Mouse (Mus musculus) gastrocnemius, postnatal 4 days (tissue): Measurements from ENCODE around the gene Scd4. TPM values are rescaled to one million over a fixed set of nuclear protein-coding genes. Genes with fewer than 3 reads are reported as not detected.
A peak's percentile ranks its signal among the peaks of the same experiment; 100 is the strongest.
"Not testable (repeated sequence)": the region's sequence is repeated elsewhere in the genome, so short reads cannot be mapped to it uniquely, and the experiment has no call there.

ENCODE experiments used
- DNase-seq, 2 experiments: peaks; one replicate each; pipeline ENCODE4 v3.0.0; 2021 to 2022; ENCODE audit warnings: low spot score in 2 of 2, mixed read lengths in 2 of 2
- total RNA-seq, 2 experiments: library from RNA; stranded (reverse); gene quantifications; 2 replicates each; pipeline ENCODE4 v1.2.3; 2021

The Scd4 gene
- total RNA-seq, 2 experiments from 2014 or later: 0.62 to 0.71 TPM

DNA sequence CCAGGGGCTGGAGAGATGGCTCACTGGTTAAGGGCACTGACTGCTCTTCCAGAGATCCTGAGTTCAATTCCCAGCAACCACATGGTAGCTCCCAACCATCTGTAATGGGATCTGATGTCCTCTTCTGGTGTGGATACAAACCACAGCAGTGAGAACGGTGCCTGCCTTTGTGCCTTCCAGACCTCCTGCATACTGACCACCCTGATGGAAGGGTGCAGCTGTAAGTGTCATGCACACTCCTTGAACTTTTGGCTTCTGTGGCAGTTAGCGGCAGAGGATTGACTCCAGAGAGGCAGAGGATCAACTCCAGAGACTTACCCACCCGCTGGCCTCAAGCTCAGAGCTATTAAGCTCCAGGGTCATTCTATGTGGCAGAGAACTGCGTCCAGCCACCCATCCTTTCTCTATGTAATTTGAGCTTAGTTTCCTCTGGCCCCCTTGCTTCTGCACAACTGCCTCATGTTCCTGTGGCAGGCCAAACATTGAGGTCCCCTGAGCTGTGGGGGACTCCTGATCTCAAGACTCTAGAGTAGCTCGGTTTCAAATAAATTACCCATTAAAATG, 16.1 kb upstream of the Scd4 start:
- DNase-seq: no peak

GRCm38 (mm10) chr19:44317391-44317790, 15.5 kb upstream of the Scd4 start:
- no peak for DNase-seq

- no peak for DNase-seq
These were observed 14.3 kb upstream of the Scd4 start for GRCm38 (mm10) chr19:44318545-44318944.

DNA sequence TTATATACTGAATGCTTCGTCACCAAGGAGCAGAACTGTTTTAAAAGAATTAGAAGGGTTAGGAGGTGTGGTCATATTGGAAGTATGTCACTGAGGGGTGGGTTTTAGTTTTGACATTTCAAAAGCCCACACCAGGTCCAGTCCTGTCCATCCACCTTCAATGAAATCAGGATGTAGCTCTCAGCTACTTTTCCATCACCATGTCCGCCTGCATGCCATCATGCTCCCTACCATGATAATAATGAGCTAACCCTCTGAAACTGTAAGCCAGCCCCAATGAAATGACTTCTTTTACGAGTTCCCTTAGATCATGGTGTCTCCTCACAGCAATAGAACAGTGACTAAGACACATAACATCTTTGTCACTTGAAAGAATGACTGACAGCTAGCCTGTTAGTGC, 12.6 kb upstream of the Scd4 start:
- DNase-seq: no peak

DNA sequence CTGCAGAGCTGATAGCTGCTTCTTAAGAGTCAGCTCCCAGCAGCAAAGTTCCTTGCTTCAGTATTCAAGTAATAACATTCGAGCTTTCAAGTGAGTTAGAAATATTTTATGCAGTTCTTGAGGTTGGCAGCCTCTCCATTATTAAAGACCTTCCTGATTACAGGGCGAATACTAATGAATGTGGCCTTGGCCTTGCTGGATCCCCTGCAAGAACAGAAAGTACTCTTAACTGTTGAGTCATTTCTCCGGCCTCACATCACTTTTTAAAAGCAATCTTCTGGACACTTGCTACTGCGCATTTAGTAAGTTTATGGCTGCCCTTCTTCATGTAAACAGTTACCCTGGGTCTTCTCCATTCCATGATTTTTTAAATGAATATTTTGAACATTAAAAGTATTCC, 11.7 kb upstream of the Scd4 start:
- no peak for DNase-seq

GRCm38 (mm10) chr19:44321631-44322030, 11.3 kb upstream of the Scd4 start:
- no peak for DNase-seq

DNA sequence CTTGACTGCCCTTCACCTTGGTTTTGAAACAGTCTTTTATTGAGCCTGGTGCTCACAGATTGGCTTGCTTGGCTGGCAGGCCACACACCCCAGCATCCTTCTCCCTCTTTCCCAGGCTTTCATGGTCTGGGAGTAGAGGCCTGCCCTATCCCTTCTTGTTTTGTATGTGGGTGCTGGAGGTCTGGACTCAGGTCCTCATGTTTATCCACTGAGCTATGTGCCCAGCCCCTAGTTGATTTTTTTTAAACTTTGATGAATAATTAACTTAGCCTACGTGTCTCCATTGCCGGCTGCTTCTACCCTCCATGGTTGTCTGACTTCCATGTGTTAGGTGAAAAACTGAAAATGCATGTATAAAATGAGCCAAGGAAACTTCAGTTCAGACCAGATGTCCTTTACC, 3.3 kb upstream of the Scd4 start:
- no peak for DNase-seq

DNA sequence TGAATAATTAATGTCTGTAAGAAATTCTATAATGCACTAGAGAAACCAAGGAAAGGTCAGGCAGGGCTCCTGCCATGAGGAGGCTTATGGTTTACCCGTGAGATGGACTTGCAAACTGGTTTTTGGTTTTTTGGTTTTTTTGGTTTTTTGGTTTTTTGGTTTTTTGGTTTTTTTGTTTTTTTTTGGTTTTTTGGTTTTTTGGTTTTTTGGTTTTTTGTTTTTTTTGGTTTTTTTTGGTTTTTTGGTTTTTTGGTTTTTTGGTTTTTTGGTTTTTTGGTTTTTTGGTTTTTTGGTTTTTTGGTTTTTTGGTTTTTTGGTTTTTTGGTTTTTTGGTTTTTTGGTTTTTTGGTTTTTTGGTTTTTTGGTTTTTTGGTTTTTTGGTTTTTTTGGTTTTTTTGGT, 1.8 kb upstream of the Scd4 start:
- DNase-seq: not testable (repeated sequence)

DNA sequence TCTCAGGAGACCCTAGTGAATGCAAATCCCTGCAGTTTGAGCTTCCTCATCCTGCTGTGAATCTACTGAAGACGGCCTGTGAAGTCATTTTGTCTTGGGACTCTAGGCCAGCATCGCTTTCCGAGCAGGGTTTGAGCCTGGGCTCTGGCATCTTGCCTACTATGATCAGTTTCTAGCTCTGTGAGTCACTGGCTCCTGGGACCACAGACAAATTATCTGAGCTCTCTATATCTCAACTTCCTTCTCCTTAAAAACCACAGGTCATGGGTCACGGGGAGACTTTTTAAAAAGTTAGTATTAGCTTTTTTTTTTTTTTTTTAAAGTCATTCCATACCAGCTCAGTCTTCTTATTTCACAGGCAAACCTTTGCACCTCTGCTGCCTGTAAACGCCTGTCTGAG, 981 bp upstream of the Scd4 start:
- no peak for DNase-seq

DNA sequence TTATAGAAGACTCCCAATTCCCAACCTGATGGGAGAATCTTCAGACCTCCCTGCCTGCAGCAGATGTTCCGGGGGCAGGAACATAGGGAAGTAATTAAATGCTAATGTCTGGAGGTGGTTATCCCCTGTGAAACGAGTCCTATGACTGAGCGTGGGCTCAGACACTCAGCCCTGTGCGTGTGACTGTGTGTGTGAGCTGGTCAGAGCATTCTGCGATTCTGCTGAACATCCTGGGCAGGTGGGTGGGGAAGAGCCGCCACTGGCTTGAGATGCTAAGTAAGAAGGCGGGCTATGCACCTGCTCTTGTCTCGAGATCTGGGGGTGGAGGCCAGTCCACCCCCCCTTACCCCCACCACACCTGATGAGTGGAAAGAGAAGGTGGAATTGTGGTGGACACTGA, 566 bp upstream of the Scd4 start:
- DNase-seq: no peak

DNA sequence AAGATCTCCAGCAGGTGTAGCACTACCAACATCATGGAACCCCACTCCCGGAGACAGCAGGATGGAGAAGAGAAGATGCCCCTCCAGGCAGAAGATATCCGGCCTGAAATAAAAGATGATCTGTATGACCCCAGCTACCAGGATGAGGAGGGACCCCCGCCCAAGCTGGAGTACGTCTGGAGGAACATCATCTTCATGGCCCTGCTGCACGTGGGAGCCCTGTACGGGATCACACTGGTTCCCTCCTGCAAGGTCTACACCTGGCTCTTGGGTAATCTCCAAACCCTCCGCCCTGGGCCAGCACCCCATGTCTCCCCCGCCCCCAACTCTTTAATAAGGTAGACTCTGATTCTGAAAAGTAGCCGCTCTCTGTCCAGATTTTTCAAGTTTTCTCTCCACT, 1.1 kb downstream of the Scd4 start:
- no peak for DNase-seq

DNA sequence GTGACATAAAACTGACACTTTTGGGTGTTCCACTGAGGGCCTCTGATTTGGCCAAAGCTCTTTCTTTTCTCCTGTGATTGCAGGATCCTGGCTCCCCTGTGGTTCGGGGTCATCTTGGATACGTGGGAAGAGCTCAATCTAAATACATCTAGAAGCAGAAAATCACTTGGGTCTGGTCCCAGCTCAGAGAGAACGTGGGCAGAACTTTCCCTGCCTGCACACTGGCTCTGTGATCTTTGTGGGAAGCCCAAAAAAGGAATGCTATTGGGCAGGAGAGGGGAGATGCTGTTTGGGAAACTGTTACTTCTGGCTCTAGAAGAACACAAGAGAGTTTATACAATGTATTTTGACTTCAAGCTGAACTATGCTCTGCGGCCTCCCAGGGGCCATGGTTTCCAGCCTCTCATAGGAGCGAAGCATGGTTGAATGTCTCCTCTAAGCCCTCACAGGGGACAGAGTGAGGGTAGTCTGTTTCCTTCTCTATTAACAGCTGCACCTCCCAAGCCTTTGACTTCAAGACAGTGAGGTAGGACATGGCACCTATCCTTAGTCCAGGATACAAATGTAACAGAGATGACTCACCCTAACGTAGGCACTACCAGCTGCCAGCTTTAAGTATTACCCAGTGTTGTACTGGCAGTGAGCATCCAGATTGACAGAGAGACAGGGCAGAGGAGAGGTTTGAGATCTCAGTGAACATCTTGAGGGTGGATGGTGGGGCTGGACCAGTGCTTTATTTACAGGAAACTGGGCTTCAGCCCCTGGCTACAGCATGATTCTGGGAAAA, 3.2 kb downstream of the Scd4 start:
- DNase-seq: no peak

- DNase-seq: no peak
These were observed 16.8 kb downstream of the Scd4 start for GRCm38 (mm10) chr19:44349689-44350088.

- no peak for DNase-seq
These were observed 18.9 kb downstream of the Scd4 start for GRCm38 (mm10) chr19:44351756-44352155.

DNA sequence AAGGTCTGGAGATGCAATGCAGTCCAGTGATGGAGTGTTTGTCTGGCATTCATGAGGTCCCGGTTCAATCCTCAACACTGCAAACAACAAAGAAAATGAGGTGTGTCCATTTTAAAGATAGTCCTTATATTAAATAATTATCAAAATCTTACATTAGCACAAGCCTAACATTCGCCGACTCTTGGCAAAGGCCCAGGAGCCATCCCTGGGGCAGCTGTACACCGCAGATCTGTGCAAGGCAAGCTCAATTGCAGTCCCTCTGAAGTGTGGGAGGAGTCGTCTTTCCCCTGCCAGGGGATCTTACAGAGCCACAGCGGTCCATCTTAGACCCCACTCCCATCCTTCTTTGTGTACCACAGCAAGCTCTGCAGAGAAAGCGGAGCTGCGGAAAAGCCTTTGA, 25.8 kb downstream of the Scd4 start:
- no peak for DNase-seq

DNA sequence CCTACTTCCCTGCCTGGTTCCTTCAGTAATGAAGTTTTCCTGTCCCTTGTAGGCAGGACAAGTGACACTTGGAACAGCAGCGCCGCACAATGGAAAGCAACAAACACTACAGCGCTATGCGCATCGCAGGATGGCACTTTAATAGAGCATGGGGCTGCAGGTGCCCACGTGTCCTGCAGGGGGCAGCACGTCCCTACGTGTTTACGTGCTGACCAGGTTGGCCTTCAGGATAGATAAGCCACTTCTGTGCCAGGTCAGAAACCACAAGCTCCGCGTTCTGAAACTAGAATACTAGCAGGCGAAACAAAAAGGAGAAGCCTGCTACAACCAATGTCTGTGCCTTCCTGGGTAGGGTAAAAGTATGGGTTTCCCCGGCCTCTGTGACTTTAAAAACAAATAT, 30.6 kb downstream of the Scd4 start:
- peak; percentile 27 to 38 for DNase-seq

DNA sequence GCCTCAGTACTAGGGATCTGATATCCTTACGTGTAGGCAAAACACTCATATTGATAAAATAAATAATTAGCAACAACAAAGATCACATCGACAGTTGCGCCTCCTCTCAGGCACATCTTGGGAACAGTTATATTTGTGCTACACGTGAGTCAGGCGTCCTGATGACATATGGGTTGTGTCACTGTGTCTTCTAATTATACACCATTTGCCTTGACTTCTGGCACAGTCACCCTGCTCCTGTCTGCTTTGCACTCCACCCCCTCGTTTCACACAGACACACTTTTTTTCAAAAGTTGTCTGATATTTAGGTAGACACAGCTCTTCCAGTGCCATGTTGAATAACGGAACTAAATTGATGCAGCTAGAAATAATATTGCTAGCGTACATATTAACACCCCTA, 31.1 kb downstream of the Scd4 start:
- DNase-seq: no peak

GRCm38 (mm10) chr19:44365733-44366132, 32.8 kb downstream of the Scd4 start:
- DNase-seq: no peak

GRCm38 (mm10) chr19:44367076-44367475, 34.2 kb downstream of the Scd4 start:
- DNase-seq: not testable (repeated sequence)

DNA sequence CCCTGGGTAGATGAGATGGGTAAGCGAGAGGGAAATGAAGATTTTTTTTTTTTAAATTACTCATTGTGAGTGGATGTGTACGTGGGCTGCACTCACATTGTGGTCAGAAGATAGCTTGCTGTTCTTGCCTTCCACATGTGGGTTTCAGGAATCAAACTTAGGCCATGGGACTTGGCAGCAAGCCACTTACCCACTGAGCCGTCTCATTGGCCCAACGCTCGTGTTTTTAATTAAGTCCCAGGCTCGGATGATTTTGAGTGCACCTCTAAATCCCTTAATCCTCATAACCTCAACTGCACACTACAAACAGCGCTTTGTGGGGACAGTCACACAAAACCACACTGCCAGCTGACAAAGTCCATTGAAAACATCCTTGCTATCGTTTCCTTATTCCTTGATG, 36.5 kb downstream of the Scd4 start:
- no peak for DNase-seq

DNA sequence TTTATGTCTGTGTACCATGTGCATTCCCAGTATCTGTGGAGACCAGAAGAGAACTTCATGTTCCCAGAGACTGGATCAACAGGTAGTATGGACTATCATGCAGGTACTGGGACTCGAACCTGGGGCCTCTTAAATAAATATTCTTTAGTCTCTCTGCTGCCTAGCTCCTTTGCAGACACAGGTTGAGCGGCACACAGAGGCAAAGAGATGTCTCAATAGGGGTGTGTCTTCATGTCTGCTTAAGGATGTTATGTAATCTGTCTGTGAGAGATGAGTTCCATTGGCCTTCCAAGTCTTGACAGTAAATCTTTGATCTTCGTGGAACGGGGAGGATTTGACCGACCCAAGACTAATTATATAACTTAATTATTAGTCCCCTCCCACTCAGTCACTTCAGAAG, 37.3 kb downstream of the Scd4 start:
- no peak for DNase-seq

- peak; percentile 59 to 76 for DNase-seq
These were observed 40.1 kb downstream of the Scd4 start for GRCm38 (mm10) chr19:44372969-44373368.

GRCm38 (mm10) chr19:44376511-44376951, 43.6 kb downstream of the Scd4 start:
- no peak for DNase-seq
